Mouse (Mus musculus): ENCODE measurements around the gene Gm47995.
"Not testable (repeated sequence)": the region's sequence is repeated elsewhere in the genome, so short reads cannot be mapped to it uniquely, and the experiment has no call there.

Gm47995 gene

GRCm38 (mm10) chr1:151186879-151187424 is 11.3 kb upstream of the Gm47995 start:
- not testable (repeated sequence) for DNase-seq

GRCm38 (mm10) chr1:151188469-151188868 is 9.8 kb upstream of the Gm47995 start:
- no peak for DNase-seq

DNA sequence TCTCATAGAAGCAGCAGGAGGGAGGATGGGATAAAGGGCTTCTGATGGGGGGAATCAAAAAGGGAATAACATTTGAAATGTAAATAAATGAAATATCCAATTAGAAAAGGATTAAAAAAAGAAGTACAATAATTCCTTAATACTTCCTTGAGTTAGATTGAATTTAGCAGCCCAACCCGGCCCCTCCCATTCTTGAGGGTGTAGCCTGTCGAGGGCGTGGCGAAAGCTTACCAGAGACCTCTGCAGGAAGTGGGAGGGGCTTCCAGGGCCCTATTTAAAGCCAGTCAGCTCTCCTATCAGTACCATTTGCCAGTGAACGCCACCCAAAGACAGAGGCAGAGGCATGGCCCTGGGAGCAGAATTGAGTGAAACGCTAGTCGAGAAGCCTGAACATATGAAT is 6.2 kb upstream of the Gm47995 start, which contains the start of gene Gm8947:
Gene Gm8947 (plus strand): TSS at position 302 of the 400 bp plus-strand sequence.
- not testable (repeated sequence) for DNase-seq

GRCm38 (mm10) chr1:151192739-151193138 is 5.5 kb upstream of the Gm47995 start:
- DNase-seq: not testable (repeated sequence)

- DNase-seq: not testable (repeated sequence)
These were observed 2.3 kb upstream of the Gm47995 start for GRCm38 (mm10) chr1:151195986-151196385.

GRCm38 (mm10) chr1:151196690-151197089 is 1.6 kb upstream of the Gm47995 start:
- DNase-seq: not testable (repeated sequence)

DNA sequence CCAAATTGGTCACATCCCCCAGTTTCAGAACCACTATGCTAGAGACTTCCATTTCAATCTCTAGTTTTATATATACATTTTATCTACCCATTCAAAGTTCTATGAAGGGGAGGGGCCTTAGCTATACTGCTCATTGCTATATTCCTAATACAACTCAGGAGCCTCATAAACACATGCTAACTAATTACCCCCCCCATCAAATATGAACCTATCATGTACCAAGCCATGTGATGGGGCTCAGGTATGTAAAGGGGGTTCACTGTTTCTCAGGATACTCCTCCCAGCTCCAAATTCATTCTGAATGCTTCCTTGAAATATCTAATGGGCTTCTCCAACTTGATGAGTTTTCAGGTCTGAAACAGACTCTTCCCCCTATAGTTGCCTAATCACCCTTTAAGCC is 2.4 kb downstream of the Gm47995 start:
- not testable (repeated sequence) for DNase-seq

- DNase-seq: not testable (repeated sequence)
These were observed 4.5 kb downstream of the Gm47995 start for GRCm38 (mm10) chr1:151202771-151203170.

DNA sequence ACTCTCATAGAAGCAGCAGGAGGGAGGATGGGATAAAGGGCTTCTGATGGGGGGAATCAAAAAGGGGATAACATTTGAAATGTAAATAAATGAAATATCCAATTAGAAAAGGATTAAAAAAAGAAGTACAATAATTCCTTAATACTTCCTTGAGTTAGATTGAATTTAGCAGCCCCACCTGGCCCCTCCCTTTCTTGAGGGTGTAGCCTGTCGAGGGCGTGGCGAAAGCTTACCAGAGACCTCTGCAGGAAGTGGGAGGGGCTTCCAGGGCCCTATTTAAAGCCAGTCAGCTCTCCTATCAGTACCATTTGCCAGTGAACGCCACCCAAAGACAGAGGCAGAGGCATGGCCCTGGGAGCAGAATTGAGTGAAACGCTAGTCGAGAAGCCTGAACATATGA is 5.6 kb downstream of the Gm47995 start, which contains the start of gene 3110040M04Rik:
Gene 3110040M04Rik (plus strand): TSS at position 304 of the 400 bp plus-strand sequence.
- not testable (repeated sequence) for DNase-seq

DNA sequence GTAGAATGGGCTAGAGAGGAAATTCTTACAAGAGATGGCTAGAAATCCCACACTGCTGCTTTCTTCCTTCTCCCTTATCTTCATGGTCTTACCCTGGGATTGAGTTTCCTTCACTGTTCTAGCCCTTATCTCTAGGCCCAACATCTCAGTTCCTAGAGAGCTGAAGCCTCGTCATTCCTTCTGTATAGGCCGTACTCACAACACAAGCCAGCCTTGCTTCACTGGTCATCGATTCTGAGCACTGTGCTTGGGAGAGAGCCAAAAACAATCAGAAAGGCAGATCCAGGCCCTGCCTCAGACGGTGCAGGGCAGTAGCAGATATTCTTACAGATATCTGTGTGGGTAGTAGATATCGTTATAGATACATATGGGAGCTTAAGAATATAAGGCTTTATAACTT is 10.2 kb downstream of the Gm47995 start:
- DNase-seq: not testable (repeated sequence)

- not testable (repeated sequence) for DNase-seq
These were observed 10.7 kb downstream of the Gm47995 start for GRCm38 (mm10) chr1:151208944-151209343.

GRCm38 (mm10) chr1:151209824-151210355 is 11.6 kb downstream of the Gm47995 start, which contains the start of gene Gm47996:
Gene Gm47996, plus strand, starts transcription at chr1:151210131.
- not testable (repeated sequence) for DNase-seq

DNA sequence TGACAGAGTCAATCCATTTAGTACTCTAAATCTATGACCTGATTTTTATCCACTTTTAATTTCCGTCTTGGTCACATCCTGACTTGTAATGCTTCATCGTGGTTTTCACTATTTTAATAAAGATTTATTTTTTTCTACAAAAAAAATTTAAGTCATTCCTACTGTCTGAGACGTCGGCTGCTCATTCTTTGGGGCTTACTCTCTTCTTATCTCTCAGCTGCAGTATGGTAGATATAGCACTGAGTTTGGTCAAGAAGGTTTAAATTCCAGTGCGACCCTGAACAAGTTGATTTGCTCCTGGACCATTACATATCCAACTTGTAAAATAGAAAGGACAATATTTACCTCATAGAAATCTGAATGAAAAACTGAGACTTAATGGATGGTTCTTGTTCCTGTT is 13.4 kb downstream of the Gm47995 start:
- DNase-seq: not testable (repeated sequence)

GRCm38 (mm10) chr1:151214862-151215261 is 16.6 kb downstream of the Gm47995 start:
- no peak for DNase-seq

DNA sequence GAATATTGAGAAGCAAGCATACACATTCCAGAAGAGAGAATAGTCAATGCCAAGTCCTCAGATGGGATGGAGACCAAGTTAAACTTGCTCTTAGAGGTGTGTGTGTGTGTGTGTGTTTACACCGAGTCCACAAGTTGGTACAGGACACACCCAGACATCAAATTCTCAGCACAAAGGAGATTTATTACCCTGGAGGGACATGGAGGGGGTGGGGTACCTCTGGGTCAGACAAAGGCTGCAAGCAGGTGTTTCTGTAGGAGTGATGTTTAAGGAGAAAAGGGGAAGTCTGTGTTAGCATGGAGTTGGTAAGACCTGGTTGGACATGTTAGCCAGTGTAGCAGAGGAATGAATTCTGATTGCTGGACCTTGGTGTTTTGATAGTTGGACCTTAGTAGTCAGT is 17.7 kb downstream of the Gm47995 start:
- DNase-seq: no peak

- DNase-seq: no peak
These were observed 18.2 kb downstream of the Gm47995 start for GRCm38 (mm10) chr1:151216417-151216816.

GRCm38 (mm10) chr1:151219045-151219444 is 20.8 kb downstream of the Gm47995 start:
- DNase-seq: no peak

GRCm38 (mm10) chr1:151220098-151220497 is 21.9 kb downstream of the Gm47995 start:
- DNase-seq: no peak

DNA sequence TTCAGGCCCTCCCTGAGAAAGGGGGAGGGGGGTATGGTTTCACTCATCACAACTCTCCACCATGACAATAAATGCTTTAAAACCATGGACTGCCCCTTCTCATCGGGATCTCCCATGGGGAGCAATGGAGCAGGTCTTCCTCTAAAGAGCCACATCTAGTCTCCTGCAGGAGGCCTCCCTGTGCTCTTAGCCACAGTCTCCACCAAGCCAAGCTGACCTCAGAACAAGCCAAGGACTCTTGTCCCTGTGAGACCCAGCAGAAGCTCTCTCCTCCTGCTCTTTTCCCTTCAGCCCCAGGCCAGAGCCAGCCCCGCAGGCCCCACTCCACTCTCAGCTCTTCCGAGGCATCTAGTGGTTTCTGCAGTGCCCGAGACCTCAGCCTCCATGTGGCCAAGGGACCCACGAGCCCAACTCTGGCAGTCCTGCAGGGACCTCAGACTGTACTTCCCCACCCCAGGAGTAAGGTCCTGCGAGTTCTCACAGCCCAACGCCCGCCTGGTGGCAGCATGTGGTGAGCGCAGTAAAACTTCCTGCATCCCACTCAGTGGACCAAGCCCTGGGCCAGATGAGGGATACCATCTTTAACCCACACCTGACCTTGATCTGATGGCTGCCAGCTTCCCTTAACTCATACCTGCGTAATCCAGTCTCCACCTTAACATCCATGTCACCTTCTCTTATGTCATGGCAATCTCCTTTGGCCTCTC is 24.5 kb downstream of the Gm47995 start:
- DNase-seq: no peak

DNA sequence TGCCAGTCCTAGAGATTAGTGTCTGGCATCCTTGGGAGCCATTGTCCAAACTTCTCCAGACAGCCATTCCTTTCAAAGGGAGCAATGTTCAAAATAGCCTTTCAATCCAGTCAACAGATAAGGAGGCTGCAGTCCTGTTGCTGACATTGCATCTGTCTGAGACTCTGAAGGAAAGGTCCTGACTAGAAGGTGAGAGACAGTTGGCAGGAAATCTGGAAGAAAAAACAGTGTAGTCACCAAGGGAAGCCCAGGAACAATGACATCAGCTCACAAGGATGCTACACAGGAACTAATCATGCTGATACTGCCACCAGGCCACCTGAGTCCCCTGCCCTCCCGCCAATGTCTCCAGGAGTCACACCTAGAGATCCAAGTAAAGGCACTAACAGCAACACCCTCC is 25.1 kb downstream of the Gm47995 start:
- DNase-seq: no peak

DNA sequence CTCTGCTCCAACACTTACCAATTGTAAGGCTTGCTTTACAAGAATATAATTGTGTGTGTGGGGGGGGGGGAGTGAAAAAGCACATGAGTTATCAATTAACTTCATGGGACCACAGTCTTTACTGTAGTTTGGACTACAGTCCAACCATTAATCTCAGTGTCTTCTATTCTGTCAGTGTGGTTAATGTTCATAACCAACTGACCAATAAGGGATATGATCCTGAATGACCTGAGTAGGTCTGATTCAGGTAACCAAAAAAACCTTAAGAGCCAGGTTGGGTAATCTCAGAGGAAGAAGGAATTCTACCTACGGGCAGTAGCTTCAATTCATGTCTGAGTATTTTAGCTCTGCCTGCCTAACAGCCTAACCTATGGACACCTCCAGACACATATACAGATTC is 26.3 kb downstream of the Gm47995 start:
- DNase-seq: no peak

DNA sequence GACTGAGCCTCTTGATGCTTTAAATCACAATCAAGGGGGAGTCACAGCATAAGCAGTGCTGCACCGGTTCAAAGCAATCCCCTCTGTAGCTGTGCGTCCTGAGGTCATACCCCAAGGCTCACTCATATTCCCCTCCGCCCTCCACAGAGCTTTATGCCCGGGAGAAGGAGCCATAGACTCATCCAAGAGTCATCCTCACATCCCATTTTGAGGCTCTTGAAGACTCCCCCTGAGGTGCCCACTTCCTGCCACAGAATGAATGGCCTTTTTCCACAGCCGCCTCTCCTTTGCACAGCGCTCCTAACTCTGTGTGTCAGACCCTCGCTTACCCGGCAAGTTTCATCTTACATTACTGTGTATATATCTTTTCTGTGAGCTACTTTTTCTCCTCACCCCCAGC is 29.3 kb downstream of the Gm47995 start:
- DNase-seq: no peak

DNA sequence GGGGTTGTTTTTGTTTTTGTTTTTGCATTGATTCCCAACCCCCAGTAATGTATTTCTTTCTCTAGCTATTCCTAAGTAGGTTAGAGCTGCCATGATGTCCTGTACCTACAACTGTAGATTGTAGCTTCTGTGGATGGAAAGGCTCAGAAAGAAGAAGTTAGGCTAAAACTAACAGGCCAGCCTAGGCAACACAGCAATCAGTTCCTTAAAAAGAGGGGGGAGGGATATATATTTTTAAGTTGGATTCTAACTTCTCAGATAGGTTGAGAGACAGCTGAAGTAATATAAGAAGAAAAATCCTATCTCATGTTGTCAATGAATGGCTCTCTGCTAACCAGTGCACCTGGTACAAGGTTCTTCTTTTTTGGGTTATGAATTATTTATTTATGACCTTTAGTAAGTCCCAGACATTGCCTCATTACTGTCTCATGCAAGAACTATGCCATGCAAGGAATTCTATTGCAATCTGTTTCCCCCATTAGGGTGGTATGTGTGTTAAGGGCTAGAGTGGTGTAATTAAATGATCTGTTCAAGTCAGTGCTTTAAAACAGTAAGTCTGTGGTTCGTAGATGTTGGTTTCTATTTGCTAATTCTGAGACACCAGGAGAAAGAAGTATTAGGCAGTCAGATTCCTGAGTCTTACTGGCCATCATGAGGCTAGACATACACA is 30.2 kb downstream of the Gm47995 start:
- no peak for DNase-seq

DNA sequence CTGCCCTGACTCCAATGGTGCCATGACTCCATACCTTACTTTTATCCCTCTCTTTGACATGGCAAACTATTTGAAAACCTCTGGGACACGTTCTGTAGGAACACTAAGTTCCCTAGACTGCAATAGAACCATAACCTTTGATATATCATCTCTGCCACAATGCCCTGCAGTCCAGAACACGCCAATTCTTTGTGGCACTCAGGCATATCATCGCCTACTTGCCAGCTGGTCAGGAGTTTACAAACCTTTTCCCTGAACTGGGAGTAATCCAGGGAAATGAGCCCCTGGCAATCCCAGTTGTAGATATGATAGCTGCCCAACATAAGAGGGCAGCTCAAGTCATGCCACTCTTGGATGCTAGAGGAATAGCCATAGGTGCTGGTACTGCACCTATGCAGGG is 34.1 kb downstream of the Gm47995 start:
- no peak for DNase-seq

Data from cerebellum, adult 9-10 months (tissue).